Mouse (Mus musculus) bone marrow macrophage, adult 2 months (primary cell): ENCODE results near the gene Nop53.

ENCODE experiments used
- CTCF ChIP-seq: IDR thresholded peaks from 2 replicates; pipeline ENCODE4 v1.5.1; 2012; ENCODE audit warnings: low read depth, mild to moderate bottlenecking, low read length, moderate library complexity
- POLR2A ChIP-seq: IDR thresholded peaks from 2 replicates; pipeline ENCODE4 v1.6.1; 2012; ENCODE audit warnings: mild to moderate bottlenecking, low read depth, low read length, borderline replicate concordance

- TF ChIP-seq CTCF = no peak
- no peak for TF ChIP-seq POLR2A
Observed at GRCm38 (mm10) chr7:15972247-15972646, 26.4 kb upstream of the Nop53 start.
